Mouse (Mus musculus) cortical plate, adult 2 months (tissue): ENCODE measurements at regions not wholly inside any gene's neighbourhood (a gene's known extent, or its start where the extent isn't known, plus 50 kb on each side); places are given as distances from the start of the nearest gene placed in this dataset.

Experiments used
- CTCF ChIP-seq: fragments of 200-500 bp; IDR thresholded peaks from 2 replicates; pipeline ENCODE4 v1.5.1; 2011; ENCODE audit warnings: mild to moderate bottlenecking, control low read depth, low read length; ENCODE audit not compliant: insufficient read depth; ENCODE audit errors: extremely low read depth
- POLR2A ChIP-seq: fragments of 200-500 bp; IDR thresholded peaks from 2 replicates; pipeline ENCODE4 v1.6.1; 2011; ENCODE audit warnings: mild to moderate bottlenecking, low read length, control low read depth; ENCODE audit not compliant: insufficient read depth; ENCODE audit errors: extremely low read depth

DNA sequence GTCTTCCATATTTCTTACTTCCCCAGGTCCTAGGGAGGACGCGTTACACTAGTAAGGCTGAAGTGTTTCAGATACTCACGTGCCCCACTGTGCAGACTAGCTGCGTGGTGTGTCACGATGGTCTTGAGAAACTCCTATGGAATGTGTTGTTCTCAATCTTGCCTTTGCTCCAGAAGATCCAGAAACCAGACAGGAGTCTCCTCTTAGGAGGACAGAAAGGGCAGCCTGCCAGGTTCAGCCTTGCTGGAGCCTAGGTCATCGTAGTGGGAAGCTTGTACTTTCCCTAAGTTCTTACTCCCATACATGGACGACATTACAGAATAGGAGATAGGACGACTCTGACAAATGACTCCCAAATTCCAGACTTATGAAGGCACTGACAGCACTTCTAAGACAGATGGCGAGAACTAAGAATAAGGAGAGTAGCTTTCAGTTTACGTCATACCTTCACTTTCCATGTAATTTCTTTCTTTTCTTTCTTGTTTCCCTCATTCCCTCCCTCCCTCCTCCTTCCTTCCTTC is 238.2 kb downstream of the Enc1 start:
- no peak for TF ChIP-seq CTCF
- TF ChIP-seq POLR2A = no peak
